In genomic region chr3:152898906-152899305, GRCm38 (mm10) we compare ENCODE assay signal across 15 mouse cellular contexts.
"Had no signal": no experiment of that assay in that cellular context is flagged by ENCODE, and none has a peak within 500 bp of the region (broad histone marks: within the 10 kb centered on the region; RNA-seq: fewer than 3 reads in every experiment).

No protein-coding gene starts in this region.

- H3K9me3 ChIP-seq: liver, embryonic 13.5 days had no signal

- H3K27me3 ChIP-seq: liver, embryonic 13.5 days had no signal

- H3K4me3 ChIP-seq: left cerebral cortex, adult 2 months; liver, embryonic 13.5 days had no signal

- H3K4me2 ChIP-seq: liver, embryonic 13.5 days had no signal

- H3K4me1 ChIP-seq: liver, embryonic 13.5 days had no signal

- DNase-seq: kidney, adult 18-20 months; kidney, adult 9 months; kidney, postnatal 14 days; kidney, postnatal 4 days; layer of hippocampus, postnatal 36 days; liver, embryonic 13.5 days; lung, adult 2 months; lung, postnatal 14 days; midbrain, embryonic 14.5 days; thymus, adult 2 months; thymus, postnatal 14 days; thymus, postnatal 4 days had no signal

- H3K36me3 ChIP-seq: liver, embryonic 13.5 days had no signal

- H3K9ac ChIP-seq: liver, embryonic 13.5 days had no signal

- H3K27ac ChIP-seq: left cerebral cortex, adult 2 months; liver, embryonic 13.5 days; macrophage; stomach, postnatal 0 days had no signal
